Mouse (Mus musculus): ENCODE results near the gene Olfr1373. TPM values are rescaled to one million over a fixed set of nuclear protein-coding genes. Genes with fewer than 3 reads are reported as not detected.

Olfr1373 gene
- total RNA-seq, 2 experiments from 2014 or later: not detected

DNA sequence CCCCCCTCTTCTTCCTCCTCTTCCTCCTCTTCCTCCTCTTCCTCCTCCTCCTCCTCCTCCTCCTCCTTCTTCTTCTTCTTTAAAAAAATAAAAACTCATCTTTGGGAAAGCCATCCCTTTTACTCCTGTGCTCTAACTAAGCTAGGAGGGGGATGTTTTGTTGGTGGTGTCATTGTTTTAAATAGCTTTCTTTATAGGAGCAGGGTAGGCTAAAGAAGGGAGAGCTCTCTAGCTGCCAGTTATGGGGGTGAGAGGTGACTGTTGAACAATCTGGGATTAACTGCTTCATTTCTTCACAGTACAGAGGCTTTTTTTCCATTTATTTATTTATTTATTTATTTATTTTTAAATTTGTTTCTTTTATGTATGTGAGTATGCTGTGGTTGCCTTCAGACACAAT is 39.8 kb downstream of the Olfr1373 start:
- no peak for DNase-seq

GRCm38 (mm10) chr11:52102977-52103376 is 42.4 kb downstream of the Olfr1373 start:
- no peak for DNase-seq

- DNase-seq: no peak
Observed at GRCm38 (mm10) chr11:52099771-52100219, 45.5 kb downstream of the Olfr1373 start.

DNA sequence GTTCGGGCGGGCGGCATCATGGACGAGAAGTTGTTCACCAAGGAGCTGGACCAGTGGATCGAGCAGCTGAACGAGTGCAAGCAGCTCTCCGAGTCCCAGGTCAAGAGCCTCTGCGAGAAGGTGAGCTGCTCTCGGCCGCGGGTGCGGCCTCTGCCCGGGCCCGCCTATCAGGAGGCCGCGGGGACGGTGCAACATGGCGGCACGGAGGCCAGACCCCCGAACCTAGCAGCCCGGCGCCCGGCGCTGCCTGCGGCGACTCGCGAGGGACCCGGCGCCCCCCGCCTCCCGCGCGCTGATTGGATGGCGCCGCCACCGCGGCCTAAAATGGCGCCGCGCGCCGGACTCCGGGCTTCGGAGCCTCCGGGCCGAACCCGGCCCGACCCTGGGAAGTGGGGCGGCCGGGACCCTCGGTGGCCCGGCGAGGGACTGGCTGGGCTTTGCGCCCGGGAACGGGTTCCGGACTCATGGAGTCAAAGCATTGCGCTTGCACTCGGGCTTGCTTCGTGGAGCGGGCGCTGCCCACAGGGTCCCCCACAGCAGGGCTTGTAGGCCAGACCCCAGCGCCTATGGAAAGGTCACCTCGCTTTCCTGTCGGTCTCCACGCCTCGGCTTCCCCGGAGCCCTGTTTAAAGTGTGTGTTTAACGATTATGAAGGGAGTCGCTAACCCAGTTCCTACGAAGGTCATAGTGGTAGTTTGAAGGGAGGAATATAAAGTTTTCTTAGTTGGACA is 46.1 kb downstream of the Olfr1373 start:
- DNase-seq: peak; percentile 67 to 71

DNA sequence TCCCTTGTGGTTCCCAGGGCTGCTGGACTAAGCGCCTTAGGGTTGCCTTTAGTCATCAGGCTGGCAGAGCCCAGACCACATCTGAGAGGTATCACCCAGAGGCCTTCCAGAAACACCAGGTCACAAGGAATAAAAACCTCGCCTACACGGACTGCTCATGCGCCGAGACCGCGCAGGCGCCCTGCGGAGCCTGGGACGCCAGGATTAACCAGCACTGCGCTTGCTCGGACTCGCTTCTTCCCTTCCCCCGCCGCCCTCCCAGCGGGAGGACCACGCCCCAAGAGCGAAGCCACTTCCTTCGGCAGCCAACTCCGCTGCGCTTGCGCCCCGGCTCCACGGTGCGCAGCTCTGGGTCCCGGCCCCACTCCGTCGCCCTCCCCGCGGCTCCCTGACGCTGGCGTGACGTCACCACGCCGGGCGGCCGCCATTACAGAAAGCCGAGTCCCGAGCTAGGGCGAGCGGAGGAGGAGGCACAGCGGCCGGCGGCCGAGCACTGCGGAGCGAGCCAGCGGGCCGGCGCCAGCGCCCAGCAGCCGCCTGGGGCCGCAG is 46.9 kb downstream of the Olfr1373 start, which contains the start of gene Ppp2ca:
Ppp2ca (plus strand) TSS at position 284 of the 549 bp plus-strand sequence.
- peak; percentile 99 for DNase-seq

GRCm38 (mm10) chr11:52097596-52097995 is 47.7 kb downstream of the Olfr1373 start:
- no peak for DNase-seq

DNA sequence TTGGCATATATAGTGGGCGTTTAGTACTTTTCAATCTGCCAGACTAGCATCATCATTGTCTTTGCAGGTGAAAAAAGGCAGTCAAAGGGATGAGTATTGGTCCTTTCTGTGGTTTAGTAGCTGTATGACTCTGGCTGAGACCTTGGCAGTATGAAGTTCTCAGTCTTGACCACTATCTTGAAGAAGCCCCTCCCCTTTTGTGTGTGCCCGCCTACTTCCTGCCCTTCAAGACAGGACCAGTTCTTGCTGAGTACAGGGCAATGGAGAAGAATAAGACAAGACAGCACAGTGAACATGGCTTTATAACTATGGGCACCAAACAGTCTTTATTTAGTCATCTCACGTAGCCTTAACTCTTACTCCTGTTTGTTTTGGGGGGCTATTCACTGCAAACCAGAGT is 48.3 kb downstream of the Olfr1373 start:
- DNase-seq: no peak

Small RNAs within 50 kb of the gene (microRNA-seq; reads per million reads assigned to microRNA genes)
- gene Gm24157 (0 reads per million in 2 experiments), gene Mir3061 (9.9 to 26.0 reads per million in 2 experiments)

Other genes with a start within 250 kb of the Olfr1373 start
- 10 to 100 TPM; 32.7 to 33.4 TPM for gene Cdkn2aipnl, start 177.9 kb downstream of the Olfr1373 start, total RNA-seq (2021)
- 100 to 1,000 TPM; 205 to 208 TPM for gene Ube2b, start 144.8 kb downstream of the Olfr1373 start, total RNA-seq (2021)
- 10 to 100 TPM; 15.0 to 19.8 TPM for gene Cdkl3, start 141.3 kb downstream of the Olfr1373 start, total RNA-seq (2021)
- gene Ppp2ca, start 46.8 kb downstream of the Olfr1373 start, total RNA-seq (2021): 100 to 1,000 TPM; 112 to 117 TPM
- gene Olfr1371, start 68.5 kb upstream of the Olfr1373 start, total RNA-seq (2021): not detected
- 100 to 1,000 TPM; 456 to 518 TPM for gene Skp1a, start 86.5 kb upstream of the Olfr1373 start, total RNA-seq (2021)
- 1 to 10 TPM; 2.6 to 2.9 TPM for gene Tcf7, start 137.5 kb upstream of the Olfr1373 start, total RNA-seq (2021)
- 100 to 1,000 TPM; 514 to 555 TPM for gene Vdac1, start 215.3 kb upstream of the Olfr1373 start, total RNA-seq (2021)

Data from layer of hippocampus, postnatal 36 days (tissue).